Mouse (Mus musculus) heart, embryonic 12.5 days (tissue): ENCODE data around the gene Mup20. TPM values are rescaled to one million over a fixed set of nuclear protein-coding genes. Genes with fewer than 3 reads are reported as not detected.
"Not testable (repeated sequence)": the region's sequence is repeated elsewhere in the genome, so short reads cannot be mapped to it uniquely, and the experiment has no call there.

Experiments used
- ATAC-seq: fragments of 200-750 bp; cut with Nextera tagmentation; 2 replicates; pipeline ENCODE4 v1.8.0; 2017; ENCODE audit warnings: moderate TSS enrichment, moderate library complexity; ENCODE audit not compliant: insufficient number of reproducible peaks, low FRiP score
- H3K27ac ChIP-seq: fragments of 300-500 bp; sonication (generic); 2 replicates; pipeline ENCODE4 v1.5.1; 2016; ENCODE audit warnings: mild to moderate bottlenecking, moderate library complexity; ENCODE audit not compliant: poor library complexity, severe bottlenecking
- H3K27me3 ChIP-seq: fragments of 300-500 bp; sonication (generic); replicated peaks from 2 replicates; pipeline ENCODE4 v1.6.1; 2016; ENCODE audit warnings: mild to moderate bottlenecking, moderate library complexity
- H3K36me3 ChIP-seq: fragments of 300-500 bp; sonication (generic); 2 replicates; pipeline ENCODE4 v1.6.1; 2016; ENCODE audit warnings: mild to moderate bottlenecking, moderate library complexity
- H3K4me1 ChIP-seq: fragments of 300-500 bp; sonication (generic); replicated peaks from 2 replicates; pipeline ENCODE4 v1.6.1; 2016; ENCODE audit warnings: mild to moderate bottlenecking
- H3K4me2 ChIP-seq: fragments of 300-500 bp; sonication (generic); 2 replicates; pipeline ENCODE4 v1.6.1; 2016; ENCODE audit warnings: mild to moderate bottlenecking, moderate library complexity
- H3K4me3 ChIP-seq: fragments of 300-500 bp; sonication (generic); 2 replicates; pipeline ENCODE4 v1.5.1; 2016; ENCODE audit warnings: mild to moderate bottlenecking
- H3K9ac ChIP-seq: fragments of 300-500 bp; sonication (generic); 2 replicates; pipeline ENCODE4 v1.6.1; 2016; ENCODE audit warnings: mild to moderate bottlenecking, moderate library complexity
- H3K9me3 ChIP-seq: fragments of 300-500 bp; sonication (generic); replicated peaks from 2 replicates; pipeline ENCODE4 v1.6.1; 2016; ENCODE audit warnings: mild to moderate bottlenecking, moderate library complexity
- WGBS: fragments of 180-500 bp; shearing (Covaris S2); methylation state at CpG from one replicate; pipeline ENCODE4 v1.1.7; 2016; 5-methylcytosine and 5-hydroxymethylcytosine counted together
- polyA plus RNA-seq: library from polyadenylated mRNA; unstranded; fragments of >200 nt; fragmentation: Nextera tagmentation; extraction: Ambion mirVana; gene quantifications from 2 replicates; pipeline ENCODE4 v1.2.1, GENCODE M21; 2016

Mup20 gene
- polyA plus RNA-seq = not detected in 2 replicates

GRCm38 (mm10) chr4:62054058-62054457 is at the start of gene Mup20:
Gene Mup20 (minus strand): TSS chr4:62054158.
- not testable (repeated sequence) for H3K4me3 ChIP-seq, H3K9ac ChIP-seq, H3K9me3 ChIP-seq, H3K4me1 ChIP-seq, H3K27ac ChIP-seq, ATAC-seq, H3K27me3 ChIP-seq, H3K4me2 ChIP-seq, H3K36me3 ChIP-seq
- WGBS = 60% methylated on average over 3 of the region's 3 CpGs

GRCm38 (mm10) chr4:62103366-62103765 is 49.4 kb upstream of the Mup20 start:
- not testable (repeated sequence) for H3K9me3 ChIP-seq, ATAC-seq, H3K4me2 ChIP-seq, H3K4me1 ChIP-seq, H3K36me3 ChIP-seq, H3K9ac ChIP-seq, H3K27me3 ChIP-seq, H3K4me3 ChIP-seq, H3K27ac ChIP-seq
- WGBS = 66% methylated on average over 2 of the region's 2 CpGs

DNA sequence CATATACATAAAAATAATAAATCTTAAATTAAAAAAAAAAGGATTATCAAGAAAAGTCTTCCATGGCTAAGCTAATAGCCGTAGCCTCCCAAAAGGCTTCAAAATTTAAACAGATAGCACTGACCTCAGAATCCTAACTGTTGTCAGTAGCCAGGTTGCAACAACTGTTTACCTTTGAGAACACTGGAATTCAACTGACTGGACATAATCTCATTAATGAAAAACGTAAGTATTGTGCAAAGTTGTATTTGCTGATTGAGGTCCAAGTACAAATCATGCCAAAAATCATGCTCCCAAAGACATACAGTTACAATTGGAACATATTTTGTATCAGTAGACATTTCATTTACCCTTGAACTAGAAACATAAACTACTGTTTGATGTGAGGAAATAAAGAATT is 34.0 kb upstream of the Mup20 start:
- Histone ChIP-seq H3K4me3 (no peak overlapping the region), H3K4me1 (no peaks in the 10 kb centered on the region), H3K9ac (no peak overlapping the region), H3K36me3 (no peaks in the 10 kb centered on the region), H3K27me3 (no peaks in the 10 kb centered on the region), H3K9me3 (no peaks in the 10 kb centered on the region), H3K4me2 (no peak overlapping the region), H3K27ac (no peak overlapping the region)
- ATAC-seq = no peak
- 78% methylated on average over 2 of the region's 2 CpGs for WGBS

DNA sequence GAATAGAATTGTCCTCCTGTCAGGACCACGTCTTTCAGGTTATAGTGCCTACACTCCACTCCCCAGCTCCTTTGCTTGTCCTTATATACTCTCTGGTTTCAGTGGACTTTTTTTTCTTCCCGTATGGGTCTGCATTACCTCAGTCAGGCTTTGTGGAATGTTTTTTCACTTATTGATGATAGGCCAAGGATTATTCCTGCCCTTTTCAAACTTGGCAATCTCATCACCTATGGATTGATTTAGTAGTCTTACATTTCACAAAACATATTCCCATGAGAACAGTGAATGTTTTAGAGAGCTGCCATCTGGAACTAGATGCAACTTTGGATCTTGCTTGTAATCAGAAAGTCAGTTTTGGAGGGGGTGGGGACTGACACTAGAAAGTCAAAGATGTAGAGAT is 33.3 kb upstream of the Mup20 start, which contains the start of gene Mup3:
TSS of gene Mup3 (minus strand) at position 102 of the 400 bp plus-strand sequence.
- ATAC-seq = no peak
- Histone ChIP-seq H3K4me1 (no peaks in the 10 kb centered on the region), H3K4me2 (no peak within 1 kb of the TSS), H3K9me3 (no peaks in the 10 kb centered on the region), H3K27ac (no peak within 1 kb of the TSS), H3K4me3 (no peak within 1 kb of the TSS), H3K9ac (no peak within 1 kb of the TSS), H3K27me3 (no peaks in the 10 kb centered on the region), H3K36me3 (no peaks in the 10 kb centered on the region)
- 75% methylated on average over 2 of the region's 2 CpGs for WGBS

DNA sequence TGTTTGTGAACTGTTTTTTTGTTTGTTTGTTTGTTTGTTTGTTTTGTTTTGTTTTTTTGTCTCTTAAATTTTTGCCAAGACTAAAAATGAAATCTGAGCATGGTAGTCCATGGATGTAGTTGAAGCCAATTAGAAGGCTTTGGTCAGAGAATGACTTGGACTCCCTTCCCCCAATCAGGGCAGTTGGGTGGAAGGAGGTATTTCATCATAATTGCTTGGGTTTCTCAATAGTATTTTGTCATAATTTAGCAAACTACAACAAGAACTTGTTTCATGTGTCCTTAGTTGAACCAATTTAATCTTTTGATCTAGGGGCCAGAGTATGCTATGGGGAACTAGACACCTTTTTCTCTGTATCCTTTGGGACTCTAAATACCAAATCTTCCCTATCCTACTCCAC is 28.8 kb upstream of the Mup20 start:
- no peak for ATAC-seq
- no peak overlapping the region for H3K27ac ChIP-seq

DNA sequence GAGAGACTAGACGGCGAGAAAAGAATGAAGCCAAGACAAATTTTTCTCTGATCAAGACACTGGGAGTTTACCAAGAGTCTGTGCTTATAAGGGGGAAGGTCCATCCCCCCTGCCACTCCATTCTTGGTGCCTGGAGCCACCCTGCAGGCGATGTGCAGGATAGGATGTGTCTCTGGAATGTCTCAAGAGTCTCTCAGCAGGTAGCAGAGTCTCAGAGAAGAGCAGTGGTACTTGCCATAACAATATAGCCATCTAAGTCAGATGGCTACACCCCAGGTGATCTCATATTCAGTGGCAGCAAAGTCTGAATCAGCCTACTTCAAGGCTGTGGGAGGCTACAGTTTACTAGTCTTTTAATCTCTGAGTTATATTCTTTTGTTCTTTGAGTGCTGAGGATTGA is 21.2 kb upstream of the Mup20 start:
- Histone ChIP-seq H3K4me2 (no peak overlapping the region), H3K4me1 (no peaks in the 10 kb centered on the region), H3K4me3 (no peak overlapping the region), H3K36me3 (no peaks in the 10 kb centered on the region), H3K27ac (no peak overlapping the region), H3K9ac (no peak overlapping the region), H3K9me3 (peaks cover 4% of the 10 kb centered on the region), H3K27me3 (no peaks in the 10 kb centered on the region)
- WGBS = 72% methylated on average over 3 of the region's 3 CpGs
- no peak for ATAC-seq

More for the DNA sequence above, 28.8 kb upstream of the Mup20 start:
- H3K4me3 ChIP-seq = no peak overlapping the region
- H3K4me2 ChIP-seq = no peak overlapping the region
- no peak overlapping the region for H3K9ac ChIP-seq
- H3K9me3 ChIP-seq = no peaks in the 10 kb centered on the region
- H3K27me3 ChIP-seq = no peaks in the 10 kb centered on the region
- no peaks in the 10 kb centered on the region for H3K4me1 ChIP-seq
- H3K36me3 ChIP-seq = no peaks in the 10 kb centered on the region

DNA sequence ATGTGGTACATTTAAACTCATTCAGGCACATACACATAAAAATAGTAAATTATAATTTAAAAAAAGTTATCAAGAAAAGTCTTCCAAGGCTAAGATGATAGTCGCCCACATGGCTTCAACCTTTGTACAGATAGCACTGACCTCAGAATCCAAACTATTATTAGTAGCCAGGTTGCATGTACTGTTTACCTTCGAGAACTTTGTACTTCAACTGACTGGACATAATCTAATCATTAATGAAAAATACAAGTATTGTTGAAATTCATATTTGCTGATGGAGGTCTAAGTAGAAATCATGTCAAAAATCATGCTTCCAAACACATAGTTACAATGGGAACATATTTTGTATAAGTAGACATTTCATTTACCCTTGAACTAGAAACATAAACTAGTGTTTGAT is 822 bp upstream of the Mup20 start:
- ATAC-seq = not testable (repeated sequence)
- WGBS = 76% methylated on average over 2 of the region's 2 CpGs

GRCm38 (mm10) chr4:62026281-62026680 is 27.7 kb downstream of the Mup20 start:
- WGBS = 74% methylated on average over 1 of the region's 1 CpGs

More for the DNA sequence above, 822 bp upstream of the Mup20 start:
- not testable (repeated sequence) for H3K4me2 ChIP-seq, H3K27me3 ChIP-seq, H3K9me3 ChIP-seq, H3K4me1 ChIP-seq, H3K36me3 ChIP-seq, H3K27ac ChIP-seq, H3K9ac ChIP-seq, H3K4me3 ChIP-seq

DNA sequence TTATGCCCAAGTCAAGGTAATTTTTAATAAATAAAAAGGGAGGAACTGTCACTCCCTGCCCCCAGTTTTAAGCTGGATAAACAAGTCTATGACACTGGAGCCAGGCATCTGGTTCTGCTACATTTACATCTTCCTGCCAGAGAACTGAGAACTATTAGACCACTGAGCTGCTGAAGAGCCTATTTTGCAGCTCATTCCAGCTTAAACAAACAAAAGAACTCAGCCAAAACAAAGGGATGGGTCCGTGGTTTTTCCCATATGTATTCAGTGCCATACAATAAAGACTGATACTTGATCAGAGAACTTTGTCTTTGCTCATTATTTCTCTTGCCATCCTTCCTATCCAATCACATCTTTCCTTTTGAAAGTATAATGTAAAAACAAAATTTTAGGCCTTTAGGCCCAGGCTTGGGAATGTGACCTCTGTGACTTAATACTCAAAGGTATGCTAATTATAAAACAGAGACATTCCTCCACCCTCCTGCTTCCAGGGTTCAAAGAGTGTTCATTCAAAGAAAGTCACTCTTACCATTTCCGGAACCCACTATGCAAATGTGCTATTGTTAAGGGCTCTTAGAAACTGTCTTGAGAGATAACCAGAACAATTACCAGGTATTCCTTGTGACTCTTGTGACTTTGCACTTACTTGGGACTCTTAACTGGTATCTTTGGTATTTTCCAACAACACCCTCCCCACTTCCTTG is 29.6 kb downstream of the Mup20 start:
- Histone ChIP-seq H3K4me2 (no peak overlapping the region), H3K36me3 (no peaks in the 10 kb centered on the region), H3K4me3 (no peak overlapping the region), H3K27me3 (no peaks in the 10 kb centered on the region), H3K9me3 (no peaks in the 10 kb centered on the region), H3K27ac (no peak overlapping the region), H3K4me1 (no peaks in the 10 kb centered on the region), H3K9ac (no peak overlapping the region)
- 65% methylated on average over 2 of the region's 2 CpGs for WGBS
- no peak for ATAC-seq

More at GRCm38 (mm10) chr4:62026281-62026680, 27.7 kb downstream of the Mup20 start:
- Histone ChIP-seq H3K36me3 (no peaks in the 10 kb centered on the region), H3K27me3 (no peaks in the 10 kb centered on the region), H3K9me3 (no peaks in the 10 kb centered on the region), H3K27ac (no peak overlapping the region), H3K9ac (no peak overlapping the region), H3K4me2 (no peak overlapping the region), H3K4me3 (no peak overlapping the region), H3K4me1 (no peaks in the 10 kb centered on the region)
- no peak for ATAC-seq

- Histone ChIP-seq H3K4me3 (no peak overlapping the region), H3K9ac (no peak overlapping the region), H3K27ac (no peak overlapping the region), H3K27me3 (no peaks in the 10 kb centered on the region), H3K9me3 (no peaks in the 10 kb centered on the region), H3K36me3 (no peaks in the 10 kb centered on the region), H3K4me1 (no peaks in the 10 kb centered on the region), H3K4me2 (no peak overlapping the region)
- ATAC-seq = no peak
- 88% methylated on average over 4 of the region's 4 CpGs for WGBS
Measured at GRCm38 (mm10) chr4:62023646-62024045, 30.3 kb downstream of the Mup20 start.

- H3K27ac ChIP-seq = no peak overlapping the region
Measured at GRCm38 (mm10) chr4:62023120-62023519, 30.8 kb downstream of the Mup20 start.

GRCm38 (mm10) chr4:62020511-62020910 is 33.4 kb downstream of the Mup20 start:
- ATAC-seq = not testable (repeated sequence)

More at GRCm38 (mm10) chr4:62023120-62023519, 30.8 kb downstream of the Mup20 start:
- H3K4me3 ChIP-seq = no peak overlapping the region
- H3K9me3 ChIP-seq = no peaks in the 10 kb centered on the region
- no peak for ATAC-seq
- WGBS = 74% methylated on average over 2 of the region's 2 CpGs
- no peaks in the 10 kb centered on the region for H3K36me3 ChIP-seq
- no peak overlapping the region for H3K4me2 ChIP-seq
- no peak overlapping the region for H3K9ac ChIP-seq
- no peaks in the 10 kb centered on the region for H3K4me1 ChIP-seq
- no peaks in the 10 kb centered on the region for H3K27me3 ChIP-seq

More at GRCm38 (mm10) chr4:62020511-62020910, 33.4 kb downstream of the Mup20 start:
- H3K27me3 ChIP-seq, H3K4me2 ChIP-seq, H3K36me3 ChIP-seq, H3K27ac ChIP-seq, H3K9ac ChIP-seq, H3K4me3 ChIP-seq, H3K4me1 ChIP-seq, H3K9me3 ChIP-seq: not testable (repeated sequence)
